Mouse (Mus musculus) adrenal gland, adult 8-10 months (tissue): ENCODE data around the gene Arpc1a. TPM values are rescaled to one million over a fixed set of nuclear protein-coding genes. Genes with fewer than 3 reads are reported as not detected.
A peak's percentile ranks its signal among the peaks of the same experiment; 100 is the strongest.
"Not testable (repeated sequence)": the region's sequence is repeated elsewhere in the genome, so short reads cannot be mapped to it uniquely, and the experiment has no call there.

Source experiments
- DNase-seq: peaks from one replicate; pipeline ENCODE4 v3.0.0; 2022
- total RNA-seq, 4 experiments: library from RNA; stranded (reverse); gene quantifications; 2 replicates each; pipeline ENCODE4 v1.2.4; 2022

Gene Arpc1a
- total RNA-seq, 4 experiments from 2014 or later = 127 to 148 (median 140) TPM

- DNase-seq = no peak
Measured at GRCm38 (mm10) chr5:145105694-145106275, 22.2 kb downstream of the Arpc1a start.

- DNase-seq = no peak
Measured at GRCm38 (mm10) chr5:145110401-145110800, 26.8 kb downstream of the Arpc1a start.

- DNase-seq = no peak
Measured at GRCm38 (mm10) chr5:145112566-145112965, 28.9 kb downstream of the Arpc1a start.

GRCm38 (mm10) chr5:145113416-145113815 lies 29.8 kb downstream of the Arpc1a start:
- no peak for DNase-seq

DNA sequence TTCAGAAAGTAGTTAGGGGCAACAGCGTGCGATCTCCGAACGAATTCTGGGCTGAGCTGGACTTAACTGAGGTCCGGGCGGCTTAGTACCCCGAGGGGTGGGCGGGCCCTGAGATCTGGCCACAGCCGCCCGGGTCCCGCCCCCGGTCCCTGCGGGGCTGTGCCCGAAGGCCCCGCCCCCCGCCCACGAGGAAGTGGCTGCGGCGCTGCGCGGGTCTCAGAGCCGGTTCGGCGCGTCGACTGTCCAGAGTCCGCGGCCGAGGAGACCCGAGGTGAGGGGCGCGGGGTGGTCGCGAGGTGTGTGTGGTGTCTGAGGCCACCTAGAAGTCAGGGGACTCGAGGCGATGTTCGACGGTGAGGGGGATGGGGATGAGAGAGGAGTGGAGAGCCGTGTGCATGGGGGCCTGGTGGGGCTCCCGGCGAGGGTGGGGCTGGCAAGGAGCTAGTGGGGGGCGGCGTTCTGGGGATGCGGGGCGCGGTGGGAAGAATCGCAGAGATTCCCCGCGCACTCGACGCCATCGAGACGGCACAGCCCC lies 30.5 kb downstream of the Arpc1a start, which contains the start of gene Arpc1b:
Gene Arpc1b (plus strand): TSS at position 145 of the 535 bp plus-strand sequence.
- peak; percentile 62 for DNase-seq

- peak; percentile 50 for DNase-seq
Measured at GRCm38 (mm10) chr5:145114606-145115473, 31.2 kb downstream of the Arpc1a start.

DNA sequence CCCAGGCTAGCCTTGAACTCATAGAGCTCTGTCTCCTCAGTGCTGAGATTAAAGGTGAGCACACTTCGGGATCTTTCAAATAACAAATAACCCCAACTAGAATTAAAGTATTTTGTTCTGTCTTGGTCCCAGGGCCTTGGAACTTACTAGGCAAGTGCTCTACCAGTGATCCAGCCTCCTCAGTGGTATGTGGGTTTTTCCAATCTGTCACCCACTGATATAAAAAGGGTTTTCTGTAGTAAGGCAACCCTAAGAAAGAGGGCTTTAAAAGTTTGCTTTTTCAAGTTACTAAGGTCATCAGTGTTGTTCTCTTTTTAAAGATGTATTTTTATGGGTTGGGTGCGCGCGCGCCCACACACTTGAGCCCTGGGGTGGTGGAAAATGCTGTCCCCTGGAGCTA lies 32.1 kb downstream of the Arpc1a start:
- DNase-seq = no peak

DNA sequence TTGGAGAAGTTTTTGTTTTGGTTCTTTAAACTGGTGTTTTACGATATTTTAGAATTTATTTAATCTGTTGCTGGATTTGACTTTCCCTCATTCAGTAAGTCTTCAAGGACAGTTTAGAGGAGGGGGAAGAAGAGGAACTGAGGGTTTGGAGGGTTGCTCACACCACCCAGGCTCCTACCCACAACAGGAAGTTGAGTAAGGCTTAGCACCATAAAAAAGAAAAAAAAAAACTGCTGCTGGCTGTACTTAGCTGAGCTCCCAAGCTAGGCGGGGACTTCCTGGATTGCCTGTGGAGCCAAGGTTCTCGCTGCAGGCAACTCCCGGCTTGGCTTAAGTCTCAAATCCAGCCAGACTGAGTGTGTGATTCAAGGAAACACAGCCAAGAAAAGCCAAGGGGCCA lies 32.7 kb downstream of the Arpc1a start:
- DNase-seq = peak; percentile 74

DNA sequence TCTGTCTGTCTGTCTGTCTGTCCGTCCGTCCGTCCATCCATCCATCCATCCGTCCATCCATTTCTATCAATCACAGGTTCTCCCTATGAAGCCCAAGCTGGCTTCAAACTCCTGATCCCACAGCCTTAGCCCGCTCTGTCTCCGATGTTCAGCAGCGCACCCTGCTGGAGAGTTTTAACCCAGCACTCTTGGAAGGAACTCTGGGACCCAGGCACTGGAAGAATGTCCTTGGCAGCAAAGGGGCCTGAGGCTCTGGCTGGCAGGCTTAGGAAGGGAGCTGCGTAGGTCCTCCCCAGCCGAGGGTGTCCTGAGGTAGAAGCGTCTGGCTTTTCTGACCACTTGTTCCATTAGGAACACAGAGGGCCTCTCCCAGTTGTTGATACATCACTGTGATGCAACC lies 33.3 kb downstream of the Arpc1a start:
- DNase-seq = peak; percentile 61

DNA sequence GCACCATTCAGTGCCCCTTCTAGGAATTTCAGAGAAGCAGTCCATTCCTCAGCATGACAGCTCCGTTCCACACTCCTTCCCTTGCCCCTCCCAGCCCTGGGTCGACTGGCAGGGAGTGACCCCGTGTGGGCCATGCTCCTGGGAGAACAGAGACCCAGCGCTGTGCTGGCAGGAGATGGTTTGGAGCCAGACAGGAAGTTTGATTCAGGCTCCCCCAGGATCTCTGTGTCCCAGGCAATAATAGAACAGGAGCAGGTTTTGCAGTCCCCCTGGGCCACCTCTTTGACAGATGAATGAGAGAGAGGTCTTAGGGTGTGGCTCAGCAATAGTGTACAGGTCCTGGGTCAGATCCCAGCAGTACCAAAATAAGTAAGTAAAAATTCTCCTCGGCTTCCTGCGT lies 34.4 kb downstream of the Arpc1a start:
- DNase-seq = no peak

GRCm38 (mm10) chr5:145118461-145118860 lies 34.8 kb downstream of the Arpc1a start:
- no peak for DNase-seq

DNA sequence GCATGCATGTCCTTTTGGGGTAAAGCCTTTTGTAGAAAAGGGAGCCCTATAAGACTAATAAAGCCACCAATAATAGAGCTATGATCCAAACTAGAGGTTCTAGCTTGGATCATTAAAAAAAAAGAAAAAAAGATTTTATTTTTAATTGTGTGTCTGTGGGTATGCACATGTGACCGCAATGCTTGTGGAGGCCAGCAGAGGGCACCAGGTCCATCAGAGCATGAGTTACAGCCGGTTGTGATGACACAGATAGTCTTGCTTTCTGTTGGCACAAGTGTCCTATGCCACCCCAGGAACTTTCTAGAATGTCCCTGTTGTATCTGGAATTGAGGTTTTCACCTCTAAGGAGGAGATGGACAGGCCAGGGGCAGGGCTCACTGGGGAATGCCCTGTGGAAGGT lies 35.8 kb downstream of the Arpc1a start:
- DNase-seq = no peak

GRCm38 (mm10) chr5:145120921-145121320 lies 37.3 kb downstream of the Arpc1a start:
- DNase-seq = no peak

DNA sequence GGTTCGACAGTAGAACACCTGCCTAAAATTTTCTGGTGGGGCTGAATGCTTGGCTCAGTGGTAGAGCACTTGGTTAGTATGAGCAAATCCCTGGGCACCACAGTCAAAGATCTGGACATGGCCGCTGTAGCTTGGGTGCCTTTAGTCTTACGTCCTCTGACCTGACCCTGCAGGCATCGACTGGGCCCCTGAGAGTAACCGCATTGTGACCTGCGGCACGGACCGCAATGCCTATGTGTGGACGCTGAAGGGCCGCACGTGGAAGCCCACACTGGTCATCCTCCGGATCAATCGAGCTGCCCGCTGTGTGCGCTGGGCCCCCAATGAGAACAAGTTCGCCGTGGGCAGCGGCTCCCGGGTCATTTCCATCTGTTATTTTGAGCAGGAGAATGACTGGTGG lies 39.8 kb downstream of the Arpc1a start:
- DNase-seq = no peak

DNA sequence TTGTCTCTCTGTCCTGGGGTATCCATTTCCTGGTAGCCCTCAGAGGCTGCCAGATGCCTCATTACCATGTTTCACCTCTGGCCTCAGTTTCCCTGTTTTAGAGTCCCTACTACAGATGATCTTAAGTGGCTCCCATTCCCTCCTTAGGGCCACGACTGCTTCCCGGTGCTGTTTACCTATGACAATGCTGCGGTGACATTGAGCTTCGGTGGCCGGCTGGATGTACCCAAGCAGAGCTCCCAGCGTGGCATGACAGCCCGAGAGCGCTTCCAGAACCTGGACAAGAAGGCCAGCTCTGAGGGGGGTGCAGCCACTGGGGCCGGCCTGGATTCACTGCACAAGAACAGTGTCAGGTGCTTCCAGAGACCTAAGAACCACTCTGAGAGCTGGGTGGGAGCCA lies 43.0 kb downstream of the Arpc1a start:
- no peak for DNase-seq

DNA sequence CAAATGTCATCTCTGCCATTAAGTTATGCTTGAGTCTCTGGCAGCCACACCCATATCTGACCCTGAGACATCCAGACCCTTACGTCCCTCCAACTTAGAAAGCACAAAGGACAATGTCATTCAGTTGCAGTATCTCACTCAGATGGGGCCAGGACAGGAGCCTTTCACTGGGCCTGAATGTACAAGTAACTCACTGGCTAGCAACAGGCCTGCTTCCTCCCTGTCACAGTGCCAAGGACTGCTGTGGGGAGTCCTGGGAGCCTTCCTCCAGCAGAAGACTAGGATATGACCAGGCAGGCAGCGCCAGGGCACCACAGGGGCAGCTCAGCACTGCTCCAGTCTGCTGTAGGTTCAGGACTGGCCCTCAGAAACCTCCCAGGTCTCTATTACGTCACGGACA lies 45.5 kb downstream of the Arpc1a start:
- DNase-seq = no peak

GRCm38 (mm10) chr5:145129773-145130172 lies 46.1 kb downstream of the Arpc1a start:
- DNase-seq = not testable (repeated sequence)

DNA sequence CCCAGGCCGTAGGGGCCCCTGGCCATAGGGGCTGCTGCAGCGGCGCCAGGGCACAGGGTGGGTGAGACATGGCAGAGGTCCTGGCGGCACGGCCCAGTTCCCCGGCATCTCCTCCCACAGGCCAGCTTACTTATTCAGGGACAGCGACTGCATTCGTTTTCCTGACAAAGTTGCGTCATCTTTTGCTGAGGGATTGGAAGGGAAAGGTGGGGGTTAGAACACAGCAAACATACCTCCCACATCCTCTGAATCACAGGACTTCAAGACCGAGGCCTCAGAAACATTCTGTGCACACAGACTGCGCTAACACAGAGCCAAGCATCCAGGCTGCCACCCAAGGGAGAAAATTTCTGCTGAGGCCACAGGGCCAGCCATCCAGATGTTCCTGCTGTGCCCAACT lies 46.6 kb downstream of the Arpc1a start:
- no peak for DNase-seq

- DNase-seq = no peak
Measured at GRCm38 (mm10) chr5:145130995-145131394, 47.4 kb downstream of the Arpc1a start.

- not testable (repeated sequence) for DNase-seq
Measured at GRCm38 (mm10) chr5:145133275-145133674, 49.6 kb downstream of the Arpc1a start.

GRCm38 (mm10) chr5:145138836-145139235 lies 55.2 kb downstream of the Arpc1a start:
- DNase-seq = no peak

GRCm38 (mm10) chr5:145139571-145140519 lies 56.2 kb downstream of the Arpc1a start, which contains the start of the genes Pdap1 and Bud31:
Gene Pdap1 (minus strand): TSS chr5:145140238.
Gene Bud31 (plus strand): TSS chr5:145140362.
- peak; percentile 92 for DNase-seq
